Mouse (Mus musculus) C2C12 (cell line): Measurements from ENCODE around the gene Maff.

Experiments
- CEBPB ChIP-seq: IDR thresholded peaks from one replicate; pipeline ENCODE4 v1.6.1; 2011; ENCODE audit warnings: low read depth, mild to moderate bottlenecking, control low read depth, moderate library complexity
- CTCF ChIP-seq: IDR thresholded peaks from one replicate; pipeline ENCODE4 v1.5.1; 2011; ENCODE audit not compliant: control insufficient read depth, insufficient read depth, insufficient read length
- FOSL1 ChIP-seq: IDR thresholded peaks from one replicate; pipeline ENCODE4 v1.8.0; 2011; ENCODE audit warnings: mild to moderate bottlenecking, low read length; ENCODE audit not compliant: poor library complexity, insufficient read depth, severe bottlenecking
- MAX ChIP-seq: IDR thresholded peaks from one replicate; pipeline ENCODE4 v1.6.1; 2011; ENCODE audit warnings: mild to moderate bottlenecking, control low read depth
- MYOD1 ChIP-seq: IDR thresholded peaks from one replicate; pipeline ENCODE4 v1.6.1; 2011; ENCODE audit warnings: low read depth; ENCODE audit not compliant: control insufficient read depth, insufficient read length
- MYOG ChIP-seq: IDR thresholded peaks from one replicate; pipeline ENCODE4 v1.6.1; 2011; ENCODE audit not compliant: control insufficient read depth, insufficient read length; ENCODE audit errors: extremely low read depth
- USF1 ChIP-seq: IDR thresholded peaks from one replicate; pipeline ENCODE4 v1.6.1; 2011; ENCODE audit warnings: low read depth, mild to moderate bottlenecking, control low read depth, moderate library complexity

GRCm38 (mm10) chr15:79396736-79397135, 50.3 kb downstream of the Maff start:
- TF ChIP-seq CTCF: no peak
- TF ChIP-seq MYOG: no peak
- TF ChIP-seq CEBPB: no peak
- no peak for TF ChIP-seq MAX
- no peak for TF ChIP-seq USF1
- TF ChIP-seq MYOD1: no peak
- TF ChIP-seq FOSL1: no peak
